Mouse (Mus musculus): ENCODE results near the gene Cdc42se1.

GRCm38 (mm10) chr3:95199101-95199500 lies 29.4 kb upstream of the Cdc42se1 start:
- TF ChIP-seq TAL1 (IDR thresholded peaks at IDR 0.05; ENCODE audit: low read length) (no peak), GATA1 (IDR thresholded peaks at IDR 0.05; ENCODE audit: low read length) (no peak)

All from erythroblast, embryonic 14.5 days (primary cell).